Mouse (Mus musculus): ENCODE data around the gene Csnk2a2. TPM values are rescaled to one million over a fixed set of nuclear protein-coding genes. Genes with fewer than 3 reads are reported as not detected.

Csnk2a2 gene
- 6.8 and 7.6 TPM in 2 replicates for polyA plus RNA-seq (2015; fragmentation: Nextera tagmentation; extraction: Ambion mirVana)

DNA sequence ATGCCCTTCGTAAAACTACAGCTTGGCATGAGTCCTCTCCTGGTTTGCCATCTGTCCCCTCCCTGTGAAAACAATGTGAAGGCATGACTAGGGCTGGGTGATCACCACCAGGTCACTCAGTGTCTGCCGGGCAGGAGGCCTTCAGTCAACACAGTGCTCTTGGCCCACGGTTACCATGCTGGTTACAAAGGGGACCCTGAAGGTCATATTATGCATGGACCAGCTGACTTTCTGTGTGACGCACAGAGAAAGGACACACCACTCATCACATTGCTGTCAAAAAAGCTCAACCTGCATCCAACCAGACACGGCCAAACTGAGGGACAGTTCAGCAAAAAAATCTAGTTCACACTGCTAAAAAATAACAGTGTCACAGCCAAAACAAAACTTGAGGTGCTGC lies at the start of gene Csnk2a2:
Gene Csnk2a2 (minus strand): TSS at position 34 of the 400 bp plus-strand sequence.
- Histone ChIP-seq H3K27me3 (ENCODE audit: control insufficient read depth, insufficient read depth, low read length) (no peaks in the 10 kb centered on the region), H3K9ac (ENCODE audit: low read length) (peak within 1 kb of the TSS; percentile 97), H3K36me3 (ENCODE audit: control insufficient read depth, insufficient read depth, low read length) (no peaks in the 10 kb centered on the region), H3K27ac (ENCODE audit: low read length) (no peak within 1 kb of the TSS), H3K4me2 (ENCODE audit: low read depth, low read length) (peak within 1 kb of the TSS; percentile 63), H3K9me3 (replicated peaks; ENCODE audit: control insufficient read depth, low read length) (no peaks in the 10 kb centered on the region), H3K4me3 (replicated peaks; ENCODE audit: low read length) (peak within 1 kb of the TSS; percentile 94), H3K4me1 (ENCODE audit: control insufficient read depth, insufficient read depth, low read length) (peaks cover 13% of the 10 kb centered on the region)
- WGBS, result 79% methylated on average over 5 of the region's 5 CpGs
- ATAC-seq (ENCODE audit: insufficient read depth, low FRiP score), result no peak

GRCm38 (mm10) chr8:95539487-95539886 lies 49.6 kb upstream of the Csnk2a2 start:
- no peak overlapping the region for H3K4me3 ChIP-seq (replicated peaks; ENCODE audit: low read length)
- WGBS, result 67% methylated on average over 5 of the region's 5 CpGs
- H3K4me2 ChIP-seq (ENCODE audit: low read depth, low read length), result no peak overlapping the region
- H3K36me3 ChIP-seq (ENCODE audit: control insufficient read depth, insufficient read depth, low read length), result no peaks in the 10 kb centered on the region
- no peak overlapping the region for H3K9ac ChIP-seq (ENCODE audit: low read length)
- H3K27ac ChIP-seq (ENCODE audit: low read length), result no peak overlapping the region
- H3K27me3 ChIP-seq (ENCODE audit: control insufficient read depth, insufficient read depth, low read length), result no peaks in the 10 kb centered on the region
- H3K9me3 ChIP-seq (replicated peaks; ENCODE audit: control insufficient read depth, low read length), result no peaks in the 10 kb centered on the region
- H3K4me1 ChIP-seq (ENCODE audit: control insufficient read depth, insufficient read depth, low read length), result no peaks in the 10 kb centered on the region
- no peak for ATAC-seq (ENCODE audit: insufficient read depth, low FRiP score)

DNA sequence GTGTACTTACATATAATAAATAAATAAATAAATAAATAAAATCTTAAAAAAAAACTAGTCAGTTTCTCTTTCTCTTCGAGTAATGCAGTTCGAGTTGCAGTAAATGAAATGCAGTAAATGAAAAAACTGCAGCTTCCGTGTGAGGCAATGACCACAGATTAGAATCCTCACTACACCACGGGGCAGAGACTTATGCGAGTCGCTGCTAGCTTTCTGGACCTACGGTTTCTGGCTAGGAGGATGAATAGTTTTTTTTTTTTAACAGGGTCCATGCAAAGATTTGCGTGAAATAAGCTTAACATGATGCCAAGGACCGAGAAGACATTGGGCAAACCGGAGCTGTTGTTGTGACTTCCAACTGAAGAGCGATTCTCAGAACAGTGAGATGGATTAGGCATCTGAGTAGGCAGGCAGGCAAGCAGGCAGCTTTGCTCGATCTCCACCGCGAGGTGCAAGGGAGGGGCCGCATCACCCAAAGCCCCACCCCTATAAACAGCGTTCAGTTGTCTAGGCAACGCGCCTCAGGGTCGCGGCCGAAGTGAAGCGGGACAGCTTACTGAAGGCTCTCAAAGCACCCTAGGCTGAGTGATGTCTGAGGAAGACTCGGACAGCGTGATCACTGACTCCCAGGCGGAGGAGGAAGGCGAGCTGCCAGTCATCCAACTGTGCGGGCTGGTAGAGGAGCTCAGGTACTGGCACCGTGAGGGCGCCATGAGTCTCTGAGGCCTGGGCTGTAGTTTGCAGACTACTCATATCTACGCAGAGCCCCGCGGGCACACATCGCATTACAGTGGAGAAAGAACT lies 43.9 kb upstream of the Csnk2a2 start, which contains the start of gene Ccdc113:
Gene Ccdc113 (plus strand): TSS at position 502 of the 804 bp plus-strand sequence.
- H3K27me3 ChIP-seq (ENCODE audit: control insufficient read depth, insufficient read depth, low read length), result no peaks in the 10 kb centered on the region
- no peaks in the 10 kb centered on the region for H3K36me3 ChIP-seq (ENCODE audit: control insufficient read depth, insufficient read depth, low read length)
- peak within 1 kb of the TSS; percentile 55 for H3K9ac ChIP-seq (ENCODE audit: low read length)
- no peaks in the 10 kb centered on the region for H3K9me3 ChIP-seq (replicated peaks; ENCODE audit: control insufficient read depth, low read length)
- H3K4me2 ChIP-seq (ENCODE audit: low read depth, low read length), result peak within 1 kb of the TSS; percentile 70
- WGBS, result 10% methylated on average over 33 of the region's 33 CpGs
- ATAC-seq (ENCODE audit: insufficient read depth, low FRiP score), result peak; percentile 83
- no peaks in the 10 kb centered on the region for H3K4me1 ChIP-seq (ENCODE audit: control insufficient read depth, insufficient read depth, low read length)
- no peak within 1 kb of the TSS for H3K27ac ChIP-seq (ENCODE audit: low read length)
- H3K4me3 ChIP-seq (replicated peaks; ENCODE audit: low read length), result peak within 1 kb of the TSS; percentile 48

- Histone ChIP-seq H3K9ac (ENCODE audit: low read length) (no peak overlapping the region), H3K9me3 (replicated peaks; ENCODE audit: control insufficient read depth, low read length) (no peaks in the 10 kb centered on the region), H3K36me3 (ENCODE audit: control insufficient read depth, insufficient read depth, low read length) (no peaks in the 10 kb centered on the region), H3K27ac (ENCODE audit: low read length) (no peak overlapping the region), H3K4me1 (ENCODE audit: control insufficient read depth, insufficient read depth, low read length) (no peaks in the 10 kb centered on the region), H3K4me3 (replicated peaks; ENCODE audit: low read length) (no peak overlapping the region), H3K4me2 (ENCODE audit: low read depth, low read length) (no peak overlapping the region), H3K27me3 (ENCODE audit: control insufficient read depth, insufficient read depth, low read length) (no peaks in the 10 kb centered on the region)
- no peak for ATAC-seq (ENCODE audit: insufficient read depth, low FRiP score)
- 37% methylated on average over 4 of the region's 4 CpGs for WGBS
These were observed 42.4 kb upstream of the Csnk2a2 start for GRCm38 (mm10) chr8:95532206-95532605.

DNA sequence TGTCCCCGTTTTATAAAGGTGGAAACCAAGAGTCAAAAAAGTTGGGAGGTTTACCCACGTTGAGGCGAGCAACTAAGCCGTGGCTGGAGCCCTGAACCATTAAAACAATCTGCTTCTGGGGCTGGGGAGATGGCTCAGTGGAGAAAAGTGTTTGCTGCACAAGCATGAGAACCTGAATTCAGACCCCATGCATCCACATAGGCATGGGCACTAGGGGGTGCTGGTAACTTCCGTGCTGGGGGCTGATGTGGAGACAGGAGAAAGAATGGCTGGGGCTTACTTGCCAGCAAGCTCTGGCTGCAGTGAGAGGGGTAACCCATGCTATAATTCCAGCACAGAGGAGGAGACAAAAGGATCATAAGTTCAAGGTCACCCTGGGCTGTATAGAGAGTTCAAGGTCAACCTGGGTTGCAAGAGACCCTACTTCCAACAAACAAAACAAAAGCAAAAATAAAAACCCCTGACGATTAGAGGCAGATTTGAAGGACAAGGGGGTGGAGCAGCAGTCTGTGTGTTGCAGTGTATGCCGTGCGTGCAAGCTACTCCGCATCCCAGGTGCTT lies 39.0 kb upstream of the Csnk2a2 start:
- ATAC-seq (ENCODE audit: insufficient read depth, low FRiP score), result no peak
- H3K4me1 ChIP-seq (ENCODE audit: control insufficient read depth, insufficient read depth, low read length), result no peaks in the 10 kb centered on the region
- 59% methylated on average over 9 of the region's 9 CpGs for WGBS
- no peak overlapping the region for H3K9ac ChIP-seq (ENCODE audit: low read length)
- no peak overlapping the region for H3K4me3 ChIP-seq (replicated peaks; ENCODE audit: low read length)
- H3K4me2 ChIP-seq (ENCODE audit: low read depth, low read length), result no peak overlapping the region
- H3K27me3 ChIP-seq (ENCODE audit: control insufficient read depth, insufficient read depth, low read length), result no peaks in the 10 kb centered on the region
- no peak overlapping the region for H3K27ac ChIP-seq (ENCODE audit: low read length)
- H3K36me3 ChIP-seq (ENCODE audit: control insufficient read depth, insufficient read depth, low read length), result no peaks in the 10 kb centered on the region
- H3K9me3 ChIP-seq (replicated peaks; ENCODE audit: control insufficient read depth, low read length), result no peaks in the 10 kb centered on the region

DNA sequence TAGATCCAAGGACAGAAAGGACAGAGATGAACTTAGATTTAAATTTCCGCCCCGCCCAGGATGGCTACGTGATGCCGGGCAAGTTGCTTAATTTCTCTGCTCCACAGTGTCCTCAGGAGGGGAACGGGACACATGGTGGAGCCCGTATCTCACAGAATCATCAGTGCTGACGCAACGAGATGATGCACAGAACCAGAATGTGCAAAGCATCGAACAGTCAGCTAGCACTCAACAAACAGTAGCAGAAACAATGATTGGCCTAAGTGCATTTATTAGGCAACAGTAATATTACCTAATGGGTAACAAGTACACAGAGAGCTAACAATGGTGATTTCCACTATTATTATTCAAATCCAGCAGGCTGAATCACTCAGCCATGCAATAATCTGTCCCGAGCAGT lies 38.4 kb upstream of the Csnk2a2 start:
- no peaks in the 10 kb centered on the region for H3K4me1 ChIP-seq (ENCODE audit: control insufficient read depth, insufficient read depth, low read length)
- no peak overlapping the region for H3K4me3 ChIP-seq (replicated peaks; ENCODE audit: low read length)
- H3K27ac ChIP-seq (ENCODE audit: low read length), result no peak overlapping the region
- H3K4me2 ChIP-seq (ENCODE audit: low read depth, low read length), result no peak overlapping the region
- H3K36me3 ChIP-seq (ENCODE audit: control insufficient read depth, insufficient read depth, low read length), result no peaks in the 10 kb centered on the region
- H3K9ac ChIP-seq (ENCODE audit: low read length), result no peak overlapping the region
- no peaks in the 10 kb centered on the region for H3K9me3 ChIP-seq (replicated peaks; ENCODE audit: control insufficient read depth, low read length)
- ATAC-seq (ENCODE audit: insufficient read depth, low FRiP score), result no peak
- H3K27me3 ChIP-seq (ENCODE audit: control insufficient read depth, insufficient read depth, low read length), result no peaks in the 10 kb centered on the region
- 86% methylated on average over 10 of the region's 10 CpGs for WGBS

GRCm38 (mm10) chr8:95523991-95524390 lies 34.2 kb upstream of the Csnk2a2 start:
- H3K4me2 ChIP-seq (ENCODE audit: low read depth, low read length), result no peak overlapping the region
- no peaks in the 10 kb centered on the region for H3K36me3 ChIP-seq (ENCODE audit: control insufficient read depth, insufficient read depth, low read length)
- H3K27ac ChIP-seq (ENCODE audit: low read length), result no peak overlapping the region
- H3K9me3 ChIP-seq (replicated peaks; ENCODE audit: control insufficient read depth, low read length), result no peaks in the 10 kb centered on the region
- no peak overlapping the region for H3K4me3 ChIP-seq (replicated peaks; ENCODE audit: low read length)
- H3K4me1 ChIP-seq (ENCODE audit: control insufficient read depth, insufficient read depth, low read length), result no peaks in the 10 kb centered on the region
- no peaks in the 10 kb centered on the region for H3K27me3 ChIP-seq (ENCODE audit: control insufficient read depth, insufficient read depth, low read length)
- H3K9ac ChIP-seq (ENCODE audit: low read length), result no peak overlapping the region
- ATAC-seq (ENCODE audit: insufficient read depth, low FRiP score), result no peak
- WGBS, result 89% methylated on average over 4 of the region's 4 CpGs

GRCm38 (mm10) chr8:95516928-95517327 lies 27.1 kb upstream of the Csnk2a2 start:
- H3K9me3 ChIP-seq (replicated peaks; ENCODE audit: control insufficient read depth, low read length), result no peaks in the 10 kb centered on the region
- no peaks in the 10 kb centered on the region for H3K27me3 ChIP-seq (ENCODE audit: control insufficient read depth, insufficient read depth, low read length)
- WGBS, result 86% methylated on average over 6 of the region's 6 CpGs
- no peak overlapping the region for H3K4me3 ChIP-seq (replicated peaks; ENCODE audit: low read length)
- H3K27ac ChIP-seq (ENCODE audit: low read length), result no peak overlapping the region
- no peak overlapping the region for H3K9ac ChIP-seq (ENCODE audit: low read length)
- no peaks in the 10 kb centered on the region for H3K4me1 ChIP-seq (ENCODE audit: control insufficient read depth, insufficient read depth, low read length)
- ATAC-seq (ENCODE audit: insufficient read depth, low FRiP score), result no peak
- H3K4me2 ChIP-seq (ENCODE audit: low read depth, low read length), result no peak overlapping the region
- no peaks in the 10 kb centered on the region for H3K36me3 ChIP-seq (ENCODE audit: control insufficient read depth, insufficient read depth, low read length)

DNA sequence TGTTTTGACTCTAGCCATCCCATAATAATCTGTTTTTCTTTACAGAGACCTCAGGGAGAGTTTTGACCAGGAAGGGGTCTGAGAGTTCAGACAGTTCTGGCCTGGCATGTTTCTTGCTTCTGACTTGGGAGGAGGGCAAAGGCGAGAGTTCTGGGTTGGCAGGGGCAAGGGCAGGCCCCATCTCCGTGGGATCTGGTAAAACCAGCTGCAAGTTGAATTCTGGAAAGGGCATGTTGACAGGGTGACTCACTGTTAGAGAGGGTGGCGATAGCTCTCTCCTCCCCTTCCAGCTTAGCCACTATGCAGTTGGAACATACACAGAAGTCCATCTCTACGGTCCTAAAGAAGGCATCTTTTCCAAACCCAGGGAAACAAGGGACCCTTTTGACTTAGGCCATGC lies 23.4 kb upstream of the Csnk2a2 start:
- peak overlapping the region; percentile 73; the same call in 1 of the 2 replicates for H3K27ac ChIP-seq (ENCODE audit: low read length)
- ATAC-seq (ENCODE audit: insufficient read depth, low FRiP score), result peak; percentile 86
- H3K9me3 ChIP-seq (replicated peaks; ENCODE audit: control insufficient read depth, low read length), result no peaks in the 10 kb centered on the region
- H3K4me3 ChIP-seq (replicated peaks; ENCODE audit: low read length), result no peak overlapping the region
- no peaks in the 10 kb centered on the region for H3K4me1 ChIP-seq (ENCODE audit: control insufficient read depth, insufficient read depth, low read length)
- WGBS, result 57% methylated on average over 4 of the region's 4 CpGs
- no peak overlapping the region for H3K9ac ChIP-seq (ENCODE audit: low read length)
- H3K27me3 ChIP-seq (ENCODE audit: control insufficient read depth, insufficient read depth, low read length), result no peaks in the 10 kb centered on the region
- no peak overlapping the region for H3K4me2 ChIP-seq (ENCODE audit: low read depth, low read length)
- no peaks in the 10 kb centered on the region for H3K36me3 ChIP-seq (ENCODE audit: control insufficient read depth, insufficient read depth, low read length)
